Mouse (Mus musculus) megakaryocyte, embryonic 14.5 days (primary cell): ENCODE measurements around the gene Kif21a.

Experiments
- FLI1 ChIP-seq: IDR thresholded peaks from 2 replicates; pipeline ENCODE4 v1.6.1; 2012; ENCODE audit warnings: low read length, inconsistent platforms, mixed read lengths
- GATA1 ChIP-seq: IDR thresholded peaks from 3 replicates; pipeline ENCODE4 v1.6.1; 2012; ENCODE audit warnings: mixed read lengths, low read length, inconsistent platforms, borderline replicate concordance

GRCm38 (mm10) chr15:91016366-91016765 lies 33.4 kb downstream of the Kif21a start:
- TF ChIP-seq FLI1, result no peak
- no peak for TF ChIP-seq GATA1
